Mouse (Mus musculus): ENCODE measurements at regions not wholly inside any gene's neighbourhood (a gene's known extent, or its start where the extent isn't known, plus 50 kb on each side); places are given as distances from the start of the nearest gene placed in this dataset.

GRCm38 (mm10) chr1:165086131-165086530 lies 74.4 kb downstream of the Tbx19 start:
- DNase-seq = no peak

DNA sequence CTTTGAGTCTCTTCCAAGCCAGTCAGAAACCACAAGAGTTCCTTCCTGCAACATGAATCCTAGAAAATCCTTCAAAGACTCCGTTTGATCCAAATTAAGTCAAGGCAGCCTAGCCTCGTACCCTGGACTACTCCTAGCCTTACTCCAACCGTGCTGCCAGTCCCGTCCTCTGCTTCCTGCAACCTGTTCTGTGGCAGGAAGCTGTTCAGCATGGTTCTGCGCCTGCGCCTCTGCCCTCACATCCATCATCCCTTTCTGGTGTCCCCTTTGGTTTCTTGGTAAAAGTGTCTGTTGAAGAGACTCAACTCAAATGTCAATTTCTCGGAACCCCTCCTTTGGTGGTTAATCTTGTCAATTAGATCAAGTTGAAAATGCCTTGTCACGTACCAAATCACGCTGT lies 75.8 kb downstream of the Tbx19 start:
- DNase-seq = no peak

GRCm38 (mm10) chr1:165084179-165084578 lies 76.4 kb downstream of the Tbx19 start:
- DNase-seq = peak; percentile 76

GRCm38 (mm10) chr1:165080351-165080750 lies 80.2 kb downstream of the Tbx19 start:
- DNase-seq = no peak

DNA sequence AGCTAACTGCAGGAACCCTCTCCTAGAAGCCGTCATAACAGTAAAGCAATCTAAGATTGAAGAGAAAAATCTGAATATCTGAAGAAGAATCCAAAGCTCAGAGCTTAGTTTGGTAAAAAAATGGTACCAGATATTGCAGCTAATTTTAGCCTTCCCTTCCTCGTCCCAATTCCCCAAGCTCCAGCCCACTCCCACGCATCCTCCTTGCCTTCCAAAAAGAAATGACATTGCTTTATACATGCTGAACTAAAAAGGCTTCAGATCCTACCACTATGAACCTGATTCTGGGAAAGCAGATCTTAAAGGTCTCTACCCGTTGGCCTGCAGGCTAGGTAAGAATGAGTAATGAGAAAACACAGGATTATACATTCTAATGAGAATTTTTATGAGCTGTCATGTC lies 83.3 kb downstream of the Tbx19 start:
- DNase-seq = no peak

- peak; percentile 67 for DNase-seq
These were observed 85.1 kb downstream of the Tbx19 start for GRCm38 (mm10) chr1:165075301-165076082.

DNA sequence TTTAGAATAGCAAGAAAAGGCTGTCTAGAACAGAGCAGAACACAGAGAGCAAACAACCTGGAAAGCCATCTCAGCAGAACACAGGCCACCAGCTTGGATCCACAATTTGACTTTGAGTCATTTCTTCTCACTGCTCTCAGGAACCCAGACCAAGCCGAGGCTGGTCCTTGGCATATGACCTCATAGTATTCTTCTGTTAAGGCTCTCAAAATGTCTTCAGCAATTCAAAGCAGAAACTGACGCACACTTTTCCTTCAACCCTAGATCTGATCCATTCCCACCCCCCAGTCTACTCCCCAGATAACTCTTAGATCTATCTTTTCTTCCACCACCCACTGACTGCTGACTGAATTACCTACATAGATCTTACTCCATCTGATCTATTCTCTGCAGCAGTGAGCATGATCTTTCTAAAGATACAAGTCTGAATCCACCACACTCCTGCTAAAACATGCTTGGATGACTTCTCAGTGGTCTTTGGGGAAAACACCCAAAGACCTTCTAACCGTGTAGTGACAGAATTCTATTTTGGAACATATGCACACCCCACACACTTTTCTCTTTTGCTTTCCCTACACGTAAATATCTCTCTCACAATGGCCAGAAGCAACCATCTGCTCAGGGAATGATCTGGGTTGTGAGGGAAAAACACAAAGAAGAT lies 88.6 kb downstream of the Tbx19 start:
- DNase-seq = no peak

DNA sequence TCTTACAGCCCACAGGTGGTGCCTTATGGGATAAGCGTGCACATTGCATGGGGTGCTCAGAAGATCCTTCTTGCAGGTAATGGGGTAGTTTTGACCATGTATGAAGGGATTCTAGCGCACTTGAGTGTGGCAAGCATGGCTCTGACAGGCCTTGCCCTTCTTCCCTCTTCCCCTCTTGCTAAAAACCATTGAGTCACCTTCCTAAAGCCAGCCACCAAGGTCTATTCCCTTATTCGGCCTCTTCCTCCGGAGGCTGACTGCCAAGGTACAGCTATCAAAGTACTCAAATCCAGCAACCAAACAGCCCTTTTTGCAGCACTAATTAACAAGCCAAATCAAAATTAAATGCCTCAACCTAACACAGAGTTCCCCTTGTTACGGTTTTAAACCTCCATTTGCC lies 95.6 kb downstream of the Tbx19 start:
- no peak for DNase-seq

DNA sequence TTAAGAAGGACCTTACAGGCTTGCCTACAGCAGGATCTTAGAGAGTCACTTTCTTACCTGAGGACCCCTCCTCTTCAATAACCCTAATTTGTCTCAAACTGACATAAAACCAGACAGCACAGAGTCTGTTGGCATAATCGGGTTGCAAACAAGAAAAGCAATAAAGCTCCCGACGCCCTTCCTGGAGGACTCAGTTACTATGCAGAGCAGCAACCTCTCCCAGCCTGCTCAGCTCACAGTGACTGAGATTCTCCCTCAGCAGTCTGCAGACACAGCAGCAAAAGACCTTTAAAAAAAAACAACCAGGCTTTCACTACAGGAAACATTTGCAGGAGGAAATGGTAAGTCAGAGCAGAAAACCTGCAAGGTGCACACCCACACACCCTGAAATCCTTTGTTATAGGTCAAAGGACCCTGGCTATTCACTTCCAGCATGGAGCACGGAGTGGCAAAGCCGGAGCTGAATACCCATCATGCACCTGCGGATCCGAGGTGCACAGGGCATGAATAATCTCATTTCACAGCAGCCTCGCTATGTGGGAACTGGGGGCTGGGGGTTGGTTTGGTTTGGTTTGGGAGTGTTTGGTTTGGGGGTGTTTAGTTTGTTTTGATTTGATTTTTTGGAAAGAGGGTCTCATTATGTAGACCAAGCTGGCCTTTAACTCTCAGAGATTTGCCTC lies 97.6 kb downstream of the Tbx19 start:
- DNase-seq = no peak

DNA sequence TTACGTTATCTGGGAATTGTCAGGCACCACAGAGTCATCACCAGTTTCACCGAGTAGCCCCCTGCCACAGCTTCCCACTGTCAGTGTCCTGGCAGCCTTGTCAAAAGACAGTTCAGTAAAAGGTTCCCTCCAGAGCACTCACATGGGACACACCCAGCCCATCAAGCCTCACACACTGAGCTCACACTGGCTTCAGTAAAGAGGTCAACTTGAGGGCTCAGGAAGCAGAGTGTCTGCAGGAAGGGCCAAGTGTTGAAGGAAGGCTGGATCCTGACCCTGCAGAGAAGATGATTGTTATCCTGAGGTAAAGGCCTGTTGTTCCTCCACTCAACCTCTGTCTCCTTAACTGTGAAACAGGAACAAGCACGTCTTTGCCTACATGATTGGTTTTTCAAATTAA lies 99.2 kb downstream of the Tbx19 start:
- DNase-seq = no peak

- DNase-seq = no peak
These were observed 106.3 kb downstream of the Tbx19 start for GRCm38 (mm10) chr1:165054245-165054644.

GRCm38 (mm10) chr1:165051294-165051693 lies 109.3 kb downstream of the Tbx19 start:
- DNase-seq = no peak

DNA sequence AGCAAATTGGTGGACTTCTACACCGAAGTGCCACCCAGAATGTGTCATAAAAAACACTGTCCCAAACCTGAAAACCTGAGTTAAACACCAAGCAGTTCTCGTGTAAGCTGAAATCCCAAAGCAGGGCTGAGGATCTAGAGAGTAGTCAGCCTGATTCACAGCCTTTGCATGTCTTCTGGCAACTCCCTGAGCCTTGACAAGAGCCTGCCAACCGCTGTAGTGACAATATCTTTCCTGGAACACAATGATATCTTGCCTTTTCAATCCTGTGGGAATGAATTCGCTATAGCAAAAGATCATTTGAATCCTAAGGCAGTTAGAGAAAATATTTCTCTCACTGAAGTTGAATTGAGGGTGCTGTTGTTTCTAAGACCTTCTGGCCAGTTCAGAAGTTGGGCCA lies 110.4 kb downstream of the Tbx19 start:
- no peak for DNase-seq

GRCm38 (mm10) chr1:165046637-165047036 lies 111.3 kb upstream of the Xcl1 start:
- peak; percentile 31 for DNase-seq

DNA sequence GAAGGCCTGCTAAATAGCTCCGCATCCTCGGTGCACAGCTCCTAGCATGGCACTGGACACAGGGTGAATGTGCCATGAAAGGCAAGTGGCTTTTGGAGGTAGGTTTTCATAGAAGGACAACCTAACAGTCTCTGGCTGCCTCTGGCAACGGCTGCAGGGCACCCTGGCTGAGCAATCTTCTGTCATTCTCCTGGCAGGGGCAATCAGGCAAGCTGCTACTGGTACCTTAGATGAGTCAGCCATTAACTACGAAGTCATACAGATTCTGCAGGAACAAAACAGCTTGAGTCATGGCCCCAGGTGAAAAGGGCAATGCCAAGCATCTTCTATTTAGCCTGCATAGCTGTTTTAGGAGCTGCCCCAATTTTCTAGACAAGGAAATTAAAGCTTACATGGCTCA lies 110.7 kb upstream of the Xcl1 start:
- DNase-seq = no peak

GRCm38 (mm10) chr1:165043361-165043760 lies 108.0 kb upstream of the Xcl1 start:
- no peak for DNase-seq

DNA sequence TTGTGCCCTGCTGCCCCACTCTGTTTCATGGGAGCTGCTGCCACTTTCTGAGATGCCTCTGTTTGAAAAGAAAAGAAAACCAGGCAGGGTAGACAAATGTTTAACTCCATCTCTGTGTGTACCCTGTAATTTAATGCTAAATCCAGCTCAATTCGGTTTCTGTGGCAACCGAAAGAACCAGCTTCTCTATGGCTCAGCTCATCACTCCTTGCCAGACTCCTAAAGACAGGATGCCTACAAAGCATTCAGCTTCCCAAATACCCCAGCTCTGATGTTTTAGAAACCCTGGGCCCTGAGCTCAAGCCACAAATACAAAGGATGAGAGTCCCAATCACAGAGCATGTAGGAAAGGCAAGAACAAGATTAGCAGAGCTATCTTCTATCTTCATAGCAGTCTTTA lies 106.8 kb upstream of the Xcl1 start:
- DNase-seq = no peak

GRCm38 (mm10) chr1:165036631-165037030 lies 101.3 kb upstream of the Xcl1 start:
- DNase-seq = no peak

DNA sequence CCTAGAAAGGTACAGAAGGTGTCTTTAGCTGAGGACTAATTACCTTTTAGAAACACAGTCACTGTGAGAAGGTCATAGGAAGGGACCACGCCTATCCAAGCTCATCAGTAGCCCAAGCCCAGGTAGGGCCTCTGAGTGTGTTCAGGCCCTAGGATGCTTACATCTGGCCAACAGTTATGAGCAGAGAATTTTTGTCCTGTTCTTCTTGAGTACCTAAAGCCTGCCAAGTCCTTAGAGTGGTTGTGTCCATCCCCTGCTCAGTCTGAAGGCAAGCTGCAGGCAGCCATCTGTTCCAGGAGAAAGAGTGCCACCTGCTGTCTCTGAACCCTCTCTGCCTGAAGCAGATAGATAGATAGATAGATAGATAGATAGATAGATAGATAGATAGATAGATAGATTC lies 100.3 kb upstream of the Xcl1 start:
- DNase-seq = no peak

DNA sequence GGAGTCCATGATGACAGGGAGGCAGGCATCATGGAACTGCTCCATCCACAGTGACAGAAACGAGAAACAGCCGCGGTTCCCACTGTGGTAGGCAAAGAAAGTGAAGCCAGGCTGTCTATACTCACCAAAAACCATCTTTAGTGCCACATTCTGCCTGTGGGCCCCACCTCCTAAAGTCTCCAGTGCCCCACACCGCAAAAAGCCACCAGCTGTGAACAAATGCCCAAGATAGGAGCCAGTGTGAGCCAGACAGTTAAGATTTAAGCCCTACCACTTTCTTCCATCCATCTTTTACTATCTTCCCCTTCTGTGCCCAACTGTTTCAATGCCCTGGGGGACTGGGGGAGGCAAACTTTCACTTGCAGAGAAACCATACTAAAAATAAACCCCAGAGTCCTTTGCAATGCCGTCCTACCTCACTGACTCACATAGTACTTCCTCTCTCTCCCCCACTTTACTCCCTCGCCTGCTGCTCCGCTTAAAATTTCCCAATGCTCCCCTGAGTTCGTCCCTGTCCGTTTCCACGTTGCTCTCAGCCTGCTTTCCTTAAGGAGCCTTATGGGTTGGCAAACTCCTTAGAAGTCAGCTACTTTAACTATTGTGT lies 85.7 kb upstream of the Xcl1 start:
- DNase-seq = no peak

DNA sequence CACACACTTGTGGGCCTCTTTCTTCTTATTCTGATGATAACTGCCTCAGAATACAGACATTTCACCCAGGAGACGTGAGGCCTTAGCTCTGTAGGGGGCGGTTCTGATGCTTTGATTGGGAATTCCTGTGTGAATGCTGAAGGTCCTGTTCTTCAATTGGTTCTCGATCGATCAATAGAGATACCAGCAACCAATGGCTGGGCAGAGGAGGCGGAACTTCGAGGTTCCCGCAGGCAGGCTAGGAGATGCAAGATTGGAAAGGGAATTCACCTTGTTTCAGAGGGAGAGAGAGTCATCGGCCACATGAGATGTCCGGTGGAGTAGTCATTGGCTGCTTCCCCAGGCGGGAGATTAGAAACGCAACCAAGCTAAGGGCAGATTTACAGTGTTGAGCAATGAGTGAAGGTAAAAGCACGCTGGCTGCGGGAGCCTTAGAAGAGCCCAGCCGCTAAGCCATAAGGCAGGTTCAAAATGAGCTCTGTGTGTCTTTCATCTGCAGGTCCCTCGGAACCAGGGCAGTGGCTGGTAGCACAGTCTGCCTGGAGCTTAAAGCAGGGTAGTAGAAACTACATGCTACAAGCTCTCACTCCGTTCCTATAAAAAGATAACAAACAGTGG lies 83.5 kb upstream of the Xcl1 start:
- DNase-seq = no peak

DNA sequence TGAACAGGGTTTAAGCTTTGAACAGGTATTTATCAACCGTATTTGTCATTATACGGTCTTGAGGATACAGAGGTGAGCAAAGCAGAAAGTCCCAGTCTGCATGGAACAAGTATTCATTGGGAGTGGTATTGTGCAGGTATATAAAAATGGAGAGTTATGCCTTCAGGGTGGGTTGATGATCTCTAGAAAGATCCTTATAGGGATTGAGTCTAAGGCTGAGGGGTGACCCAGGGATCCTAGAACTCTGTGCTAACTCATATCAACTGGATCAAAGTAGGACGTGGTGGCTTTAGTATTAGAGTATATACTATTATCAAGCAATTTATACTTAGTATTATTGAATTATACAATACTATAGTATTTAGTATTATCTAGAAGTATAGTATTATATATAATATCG lies 82.9 kb upstream of the Xcl1 start:
- no peak for DNase-seq

- no peak for DNase-seq
These were observed 82.5 kb upstream of the Xcl1 start for GRCm38 (mm10) chr1:165017793-165018192.

All from gastrocnemius, postnatal 25 days (tissue).